Mouse (Mus musculus) myocyte (in vitro differentiated cells): ENCODE data around the gene Rabgef1.

Experiments
- MYOD1 ChIP-seq, 3 experiments: IDR thresholded peaks; one replicate each; pipeline ENCODE4 v1.6.1; 2011; ENCODE audit warnings: control low read depth in 2 of 3, low read depth in 2 of 3, mild to moderate bottlenecking in 2 of 3, moderate library complexity in 1 of 3; ENCODE audit not compliant: insufficient read length in 2 of 3, control insufficient read depth in 1 of 3
- POLR2A ChIP-seq: IDR thresholded peaks from one replicate; pipeline ENCODE4 v1.6.1; 2011; ENCODE audit warnings: low read depth, mild to moderate bottlenecking, control low read depth, moderate library complexity; ENCODE audit not compliant: insufficient read length

- no peak for TF ChIP-seq POLR2A
- TF ChIP-seq MYOD1 (IDR thresholded peaks at IDR 0.05; ENCODE audit: control insufficient read depth in 1 of 3, insufficient read length in 2 of 3, low read depth in 2 of 3): no peak
Observed at GRCm38 (mm10) chr5:130197454-130197853, 25.9 kb downstream of the Rabgef1 start.
